Mouse (Mus musculus) MEL (cell line): Measurements from ENCODE around the gene Tes. TPM values are rescaled to one million over a fixed set of nuclear protein-coding genes. Genes with fewer than 3 reads are reported as not detected.

Experiments used
- DNase-seq: peaks from one replicate; pipeline ENCODE4 v3.0.0; 2011; ENCODE audit warnings: low read depth, low spot score
- H3K27ac ChIP-seq: 2 replicates; pipeline ENCODE4 v1.5.1; 2012; ENCODE audit warnings: low read depth, mild to moderate bottlenecking, control low read depth, low read length, moderate library complexity; ENCODE audit not compliant: control insufficient read depth
- H3K27me3 ChIP-seq, 2 experiments: fragments of 150-350 bp in 1 of 2; sonication (generic) in 1 of 2; 2 replicates each; pipeline ENCODE4 v1.6.1; 2012; ENCODE audit warnings: low read length in 2 of 2, mild to moderate bottlenecking in 2 of 2, improper control_type of control experiment in 1 of 2, moderate library complexity in 1 of 2; ENCODE audit not compliant: insufficient read depth in 2 of 2, control insufficient read depth in 1 of 2
- H3K36me3 ChIP-seq, 2 experiments: 2 replicates each; pipeline ENCODE4 v1.6.1; 2012 to 2014; ENCODE audit warnings: low read length in 2 of 2, improper control_type of control experiment in 1 of 2, inconsistent platforms in 1 of 2, mild to moderate bottlenecking in 1 of 2; ENCODE audit not compliant: insufficient read depth in 2 of 2, control insufficient read depth in 1 of 2
- H3K4me1 ChIP-seq, 2 experiments: fragments of 150-350 bp in 1 of 2; sonication (generic) in 1 of 2; 2 replicates each; pipeline ENCODE4 v1.6.1; 2012; ENCODE audit warnings: low read length in 2 of 2, improper control_type of control experiment in 1 of 2, mild to moderate bottlenecking in 1 of 2; ENCODE audit not compliant: insufficient read depth in 2 of 2, control insufficient read depth in 1 of 2
- H3K4me3 ChIP-seq, 2 experiments: fragments of 150-350 bp in 1 of 2; sonication (generic) in 1 of 2; 2 replicates each; pipeline ENCODE4 v1.5.1; 2012; ENCODE audit warnings: low read depth in 2 of 2, low read length in 2 of 2, mild to moderate bottlenecking in 2 of 2, moderate library complexity in 2 of 2, control low read depth in 1 of 2, improper control_type of control experiment in 1 of 2; ENCODE audit not compliant: control insufficient read depth in 1 of 2, insufficient read depth in 1 of 2
- H3K79me2 ChIP-seq: 2 replicates; pipeline ENCODE4 v1.6.1; 2012; ENCODE audit warnings: mild to moderate bottlenecking, low read length, moderate library complexity; ENCODE audit not compliant: control insufficient read depth, poor library complexity, insufficient read depth
- H3K9ac ChIP-seq: 2 replicates; pipeline ENCODE4 v1.6.1; 2012; ENCODE audit warnings: low read depth, mild to moderate bottlenecking, control low read depth, low read length, moderate library complexity; ENCODE audit not compliant: control insufficient read depth, poor library complexity, severe bottlenecking
- H3K9me3 ChIP-seq: fragments of 150-350 bp; sonication (generic); replicated peaks from 2 replicates; pipeline ENCODE4 v1.6.1; 2012; ENCODE audit warnings: mild to moderate bottlenecking, low read length, improper control_type of control experiment, moderate library complexity; ENCODE audit not compliant: insufficient read depth
- BHLHE40 ChIP-seq: IDR thresholded peaks from 2 replicates; pipeline ENCODE4 v1.6.1; 2012; ENCODE audit warnings: low read depth, mild to moderate bottlenecking, inconsistent platforms, low read length, improper control_type of control experiment, borderline replicate concordance
- CHD2 ChIP-seq: IDR thresholded peaks from 2 replicates; pipeline ENCODE4 v1.6.1; 2011; ENCODE audit warnings: low read length, improper control_type of control experiment
- EP300 ChIP-seq, 2 experiments: IDR thresholded peaks; 2 replicates each; pipeline ENCODE4 v1.6.1; 2011; ENCODE audit warnings: improper control_type of control experiment in 2 of 2, low read length in 2 of 2, low read depth in 1 of 2, mild to moderate bottlenecking in 1 of 2
- ETS1 ChIP-seq: IDR thresholded peaks from 2 replicates; pipeline ENCODE4 v1.6.1; 2012; ENCODE audit warnings: low read depth, mild to moderate bottlenecking, inconsistent platforms, low read length, improper control_type of control experiment, moderate library complexity
- HCFC1 ChIP-seq: IDR thresholded peaks from 2 replicates; pipeline ENCODE4 v1.6.1; 2012; ENCODE audit warnings: low read depth, mild to moderate bottlenecking, inconsistent platforms, low read length, improper control_type of control experiment, moderate library complexity
- KAT2A ChIP-seq: conservative IDR thresholded peaks from 2 replicates; pipeline ENCODE4 v1.6.1; 2012; ENCODE audit warnings: low read depth, low read length, improper control_type of control experiment, inconsistent platforms
- MAFK ChIP-seq: IDR thresholded peaks from 2 replicates; pipeline ENCODE4 v1.6.1; 2011; ENCODE audit warnings: low read depth, mild to moderate bottlenecking, low read length, improper control_type of control experiment, borderline replicate concordance
- MAZ ChIP-seq: IDR thresholded peaks from 2 replicates; pipeline ENCODE4 v1.6.1; 2012; ENCODE audit warnings: low read depth, mild to moderate bottlenecking, inconsistent platforms, low read length, improper control_type of control experiment
- MXI1 ChIP-seq: IDR thresholded peaks from 2 replicates; pipeline ENCODE4 v1.6.1; 2011; ENCODE audit warnings: mild to moderate bottlenecking, low read depth, low read length, improper control_type of control experiment
- MYC ChIP-seq: IDR thresholded peaks from 2 replicates; pipeline ENCODE4 v1.6.1; 2011; ENCODE audit warnings: low read depth, mild to moderate bottlenecking, low read length, improper control_type of control experiment, moderate library complexity
- NELFE ChIP-seq: IDR thresholded peaks from 2 replicates; pipeline ENCODE4 v1.6.1; 2011; ENCODE audit warnings: low read depth, low read length, improper control_type of control experiment
- POLR2A ChIP-seq, 2 experiments: IDR thresholded peaks; 2 replicates each; pipeline ENCODE4 v1.6.1; 2011 to 2012; ENCODE audit warnings: low read length in 2 of 2, mild to moderate bottlenecking in 2 of 2, control low read depth in 1 of 2, improper control_type of control experiment in 1 of 2, low read depth in 1 of 2, moderate library complexity in 1 of 2; ENCODE audit not compliant: control insufficient read depth in 1 of 2, insufficient read depth in 1 of 2, poor library complexity in 1 of 2
- POLR2AphosphoS2 ChIP-seq: IDR thresholded peaks from 2 replicates; pipeline ENCODE4 v1.6.1; 2011; ENCODE audit warnings: low read length, improper control_type of control experiment
- SMC3 ChIP-seq: IDR thresholded peaks from 2 replicates; pipeline ENCODE4 v1.6.1; 2011; ENCODE audit warnings: low read depth, low read length, improper control_type of control experiment
- TBP ChIP-seq: IDR thresholded peaks from 2 replicates; pipeline ENCODE4 v1.8.0; 2011; ENCODE audit warnings: low read depth, low read length, improper control_type of control experiment
- UBTF ChIP-seq: IDR thresholded peaks from 2 replicates; pipeline ENCODE4 v1.6.1; 2012; ENCODE audit warnings: low read depth, mild to moderate bottlenecking, inconsistent platforms, low read length, improper control_type of control experiment, moderate library complexity, borderline replicate concordance; ENCODE audit not compliant: insufficient read depth
- USF1 ChIP-seq: IDR thresholded peaks from 2 replicates; pipeline ENCODE4 v1.6.1; 2014; ENCODE audit warnings: low read depth, mild to moderate bottlenecking, inconsistent platforms, low read length, improper control_type of control experiment, moderate library complexity
- ZC3H11A ChIP-seq: IDR thresholded peaks from 2 replicates; pipeline ENCODE4 v1.6.1; 2012; ENCODE audit warnings: low read depth, mild to moderate bottlenecking, inconsistent platforms, low read length, improper control_type of control experiment
- ZKSCAN1 ChIP-seq: IDR thresholded peaks from 2 replicates; pipeline ENCODE4 v1.6.1; 2012; ENCODE audit warnings: low read depth, mild to moderate bottlenecking, inconsistent platforms, low read length, improper control_type of control experiment, moderate library complexity
- ZNF384 ChIP-seq: IDR thresholded peaks from 2 replicates; pipeline ENCODE4 v1.6.1; 2012; ENCODE audit warnings: low read depth, mild to moderate bottlenecking, inconsistent platforms, low read length, improper control_type of control experiment
- polyA plus RNA-seq, 2 experiments: library from polyadenylated mRNA; stranded (reverse) in 1 of 2; unstranded in 1 of 2; fragments of >175 nt in 1 of 2; fragments of >200 nt in 1 of 2; gene quantifications; 2 replicates each; pipeline versions ENCODE4 v1.2.1 to v1.2.4; 2012; ENCODE audit warnings: low replicate concordance in 2 of 2, low read depth in 1 of 2; ENCODE audit not compliant: insufficient read length in 2 of 2, insufficient read depth in 1 of 2, missing spikeins in 1 of 2
- total RNA-seq: library from RNA; depleted of rRNA; stranded (reverse); fragments of 300-350 nt; gene quantifications from 2 replicates; pipeline ENCODE4 v1.2.3, GENCODE M21; 2012

The Tes gene
- total and polyA plus RNA-seq, 3 experiments = not detected

DNA sequence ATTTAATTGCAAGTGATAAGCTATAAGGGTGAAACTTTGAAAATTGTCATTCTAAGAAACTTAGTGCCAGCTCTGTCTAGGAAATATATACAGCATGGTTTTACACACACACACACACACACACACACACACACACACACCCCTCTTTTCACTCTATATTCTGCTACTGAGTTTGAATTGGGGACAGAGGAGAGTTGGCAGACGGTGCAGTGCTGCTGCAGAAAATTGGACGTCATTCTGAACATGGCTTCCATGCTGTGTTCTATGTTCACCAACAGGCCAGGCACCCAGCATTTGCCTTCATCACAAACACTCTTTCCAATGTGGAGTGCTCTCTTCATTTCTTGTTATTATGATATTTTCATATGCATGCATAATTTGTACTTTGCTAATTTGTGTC is 48.0 kb downstream of the Tes start:
- H3K79me2 ChIP-seq = no peaks in the 10 kb centered on the region
- no peak overlapping the region for H3K4me3 ChIP-seq
- no peak overlapping the region for H3K9ac ChIP-seq
- DNase-seq = no peak
- no peak overlapping the region for H3K27ac ChIP-seq
- H3K27me3 ChIP-seq = no peaks in the 10 kb centered on the region
- H3K36me3 ChIP-seq = no peaks in the 10 kb centered on the region
- no peaks in the 10 kb centered on the region for H3K4me1 ChIP-seq
- no peak for TF ChIP-seq POLR2AphosphoS2
- no peak for TF ChIP-seq ZKSCAN1
- no peak for TF ChIP-seq KAT2A
- no peak for TF ChIP-seq ETS1
- TF ChIP-seq BHLHE40 = no peak
- TF ChIP-seq UBTF = no peak
- TF ChIP-seq MXI1 = no peak
- no peak for TF ChIP-seq MAZ
- no peak for TF ChIP-seq NELFE
- no peak for TF ChIP-seq CHD2
- no peak for TF ChIP-seq MYC
- TF ChIP-seq POLR2A (IDR thresholded peaks at IDR 0.05; ENCODE audit: control insufficient read depth in 1 of 2, insufficient read depth in 1 of 2, low read depth in 1 of 2, low read length in 2 of 2, poor library complexity in 1 of 2) = no peak
- no peak for TF ChIP-seq SMC3
- no peak for TF ChIP-seq EP300 (IDR thresholded peaks at IDR 0.05; ENCODE audit: low read depth in 1 of 2, low read length in 2 of 2)
- no peak for TF ChIP-seq MAFK
- no peak for TF ChIP-seq USF1
- no peak for TF ChIP-seq ZNF384
- TF ChIP-seq ZC3H11A = no peak
- TF ChIP-seq, all 39 proteins: peak for 0
- no peaks in the 10 kb centered on the region for H3K9me3 ChIP-seq

- H3K36me3 ChIP-seq = no peaks in the 10 kb centered on the region
- H3K79me2 ChIP-seq = no peaks in the 10 kb centered on the region
- no peak overlapping the region for H3K4me3 ChIP-seq
- no peaks in the 10 kb centered on the region for H3K9me3 ChIP-seq
- DNase-seq = no peak
- no peak for TF ChIP-seq CHD2
- no peak for TF ChIP-seq HCFC1
- TF ChIP-seq TBP = no peak
- no peak for TF ChIP-seq ZC3H11A
- no peak overlapping the region for H3K9ac ChIP-seq
- no peak overlapping the region for H3K27ac ChIP-seq
- no peaks in the 10 kb centered on the region for H3K4me1 ChIP-seq
- H3K27me3 ChIP-seq = no peaks in the 10 kb centered on the region
Measured at GRCm38 (mm10) chr6:17114588-17114987, 49.6 kb downstream of the Tes start.
